9 mouse cellular contexts compared by ENCODE assay signal in genomic region chr2:109674532-109674931, GRCm38 (mm10). TPM values are rescaled to one million over a fixed set of nuclear protein-coding genes. Genes with fewer than 3 reads are reported as not detected.
DNase-seq lines count a peak whose midpoint lies in the region; ATAC-seq and TF ChIP-seq lines count a peak whose summit lies in the region.
"Had no signal": no experiment of that assay in that cellular context is flagged by ENCODE, and none has a peak within 500 bp of the region (broad histone marks: within the 10 kb centered on the region; RNA-seq: fewer than 3 reads in every experiment).

Bdnf (plus strand) TSS chr2:109674700.

- intact Hi-C loops in gastrocnemius, adult 2 months (cut with DNase I): no loop called here

- no peaks in the 10 kb centered on the region for H3K9me3 ChIP-seq in limb, embryonic 12.5 days

- H3K4me2 ChIP-seq in limb, embryonic 12.5 days: peak within 1 kb of the TSS; percentile 68

- TF ChIP-seq POLR2A in testis, adult 2 months (IDR thresholded peaks at IDR 0.05; ENCODE audit: control insufficient read depth, low read depth, low read length): no peak

- peaks cover 4% of the 10 kb centered on the region for H3K27me3 ChIP-seq in testis, adult 2 months (ENCODE audit: control insufficient read depth, insufficient read depth, low read length)
- H3K27me3 ChIP-seq in limb, embryonic 12.5 days: peaks cover 57% of the 10 kb centered on the region

- H3K9ac ChIP-seq in limb, embryonic 12.5 days (replicated peaks): no peak within 1 kb of the TSS

- WGBS in limb, embryonic 12.5 days: under 1% methylated on average over 15 of the region's 15 CpGs

- no peaks in the 10 kb centered on the region for H3K36me3 ChIP-seq in testis, adult 2 months (ENCODE audit: control insufficient read depth, insufficient read depth, low read length)
- H3K36me3 ChIP-seq in limb, embryonic 12.5 days: no peaks in the 10 kb centered on the region

- peak within 1 kb of the TSS; percentile 51 for H3K4me3 ChIP-seq in gastrocnemius, adult 2 months
- H3K4me3 ChIP-seq in testis, adult 2 months (ENCODE audit: control insufficient read depth, low read depth, low read length): peak within 1 kb of the TSS; percentile 12
- H3K4me3 ChIP-seq in limb, embryonic 12.5 days (replicated peaks): peak within 1 kb of the TSS; percentile 37

- no peak within 1 kb of the TSS for H3K27ac ChIP-seq in gastrocnemius, adult 2 months
- no peak within 1 kb of the TSS for H3K27ac ChIP-seq in testis, adult 2 months (ENCODE audit: control insufficient read depth, insufficient read depth, low read depth, low read length)
- no peak within 1 kb of the TSS for H3K27ac ChIP-seq in limb, embryonic 12.5 days

- DNase-seq in gastrocnemius, adult 2 months: no peak
- DNase-seq in gastrocnemius, postnatal 25 days: no peak
- DNase-seq in testis, postnatal 10 days (ENCODE audit: low spot score): no peak
- no peak for DNase-seq in frontal cortex, adult 2 months (ENCODE audit: extremely low spot score in 1 of 2, low spot score in 1 of 2)
- DNase-seq in urinary bladder, postnatal 14 days (ENCODE audit: low spot score): no peak
- no peak for DNase-seq in thymus, postnatal 36 days

- TF ChIP-seq CTCF in gastrocnemius, adult 2 months (IDR thresholded peaks at IDR 0.05): no peak
- TF ChIP-seq CTCF in testis, adult 2 months (IDR thresholded peaks at IDR 0.05; ENCODE audit: control insufficient read depth, insufficient read depth, insufficient replicate concordance, low read depth, low read length): no peak

- H3K4me1 ChIP-seq in testis, adult 2 months (ENCODE audit: control insufficient read depth, insufficient read depth, low read length): peaks cover 2% of the 10 kb centered on the region
- H3K4me1 ChIP-seq in limb, embryonic 12.5 days (replicated peaks): peaks cover 34% of the 10 kb centered on the region

- ATAC-seq in limb, embryonic 12.5 days (ENCODE audit: insufficient number of reproducible peaks, insufficient read depth, low FRiP score, low TSS enrichment, low read depth): no peak

RNA-seq across cellular contexts. Expression of gene Bdnf, which starts in this region (rescaled TPM):
- under 1 TPM; 0.50 to 0.84 TPM for total RNA-seq in gastrocnemius, adult 2 months (2021)
- under 1 TPM; 0.64 to 0.86 TPM for total RNA-seq in gastrocnemius, postnatal 25 days (2021)
- polyA plus RNA-seq in testis, adult 2 months (2012; rRNA removed): 0.02 and 0.05 TPM in 2 replicates
- 4.5 and 5.2 TPM in 2 replicates for polyA plus RNA-seq in limb, embryonic 12.5 days (2016; fragmentation: Nextera tagmentation; extraction: Ambion mirVana)
- polyA plus RNA-seq in frontal cortex, adult 2 months (2012; rRNA removed): 8.2 and 8.8 TPM in 2 replicates
- total RNA-seq: common myeloid progenitor, adult 5-6 weeks had no signal
